Mouse (Mus musculus): ENCODE measurements around the gene Enoph1. TPM values are rescaled to one million over a fixed set of nuclear protein-coding genes. Genes with fewer than 3 reads are reported as not detected.

Gene Enoph1
- total and polyA plus RNA-seq, 2 experiments from 2014 or later: 50.0 to 55.0 TPM

DNA sequence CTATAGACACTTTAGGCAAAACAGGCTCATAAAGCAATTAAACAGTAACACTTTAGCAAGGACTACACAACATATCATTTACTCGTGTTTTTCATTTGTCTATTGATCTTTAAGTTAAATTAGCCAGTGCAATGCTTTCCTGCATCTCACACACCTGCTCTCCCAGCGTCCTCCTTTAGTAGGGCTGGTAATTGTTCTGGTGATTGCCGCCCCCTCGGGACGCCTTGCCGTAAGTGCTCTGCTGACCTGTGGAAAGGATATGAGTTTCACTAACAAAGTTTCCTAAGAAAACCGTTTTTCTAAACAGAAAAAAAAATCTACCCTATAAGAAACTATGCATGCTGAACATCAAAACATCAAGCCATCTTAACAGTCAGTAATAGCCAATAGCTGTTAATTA lies 3.8 kb upstream of the Enoph1 start:
- no peak for DNase-seq (ENCODE audit: low spot score)
- Histone ChIP-seq H3K9me3 (ENCODE audit: low read length) (no peaks in the 10 kb centered on the region), H3K27me3 (ENCODE audit: insufficient read depth, low read length) (no peaks in the 10 kb centered on the region), H3K4me3 (ENCODE audit: low read depth, low read length) (peak overlapping the region; percentile 62; the same call in 1 of the 2 replicates), H3K36me3 (ENCODE audit: insufficient read depth, low read length) (peaks cover 9% of the 10 kb centered on the region), H3K27ac (ENCODE audit: low read depth, low read length) (no peak overlapping the region), H3K4me1 (ENCODE audit: insufficient read depth, low read length) (0 out of 2 replicates have a peak, but pooled peaks cover 4% of the 10 kb centered on the region), H3K4me2 (ENCODE audit: low read depth, low read length, poor library complexity, severe bottlenecking) (peak overlapping the region; percentile 81), H3K9ac (replicated peaks; ENCODE audit: low read length, poor library complexity, severe bottlenecking) (no peak overlapping the region)
- WGBS: 47% methylated on average over 7 of the region's 7 CpGs
- peak; percentile 24 for TF ChIP-seq CTCF (IDR thresholded peaks at IDR 0.05)
- no peak for ATAC-seq (ENCODE audit: low FRiP score)

- peaks cover 9% of the 10 kb centered on the region for H3K36me3 ChIP-seq (ENCODE audit: insufficient read depth, low read length)
- H3K27ac ChIP-seq (ENCODE audit: low read depth, low read length): no peak overlapping the region
- ATAC-seq (ENCODE audit: low FRiP score): no peak
- DNase-seq (ENCODE audit: low spot score): no peak
- no peaks in the 10 kb centered on the region for H3K9me3 ChIP-seq (ENCODE audit: low read length)
- 0 out of 2 replicates have a peak overlapping the region, but pooled peaks have one; percentile 9 for H3K9ac ChIP-seq (replicated peaks; ENCODE audit: low read length, poor library complexity, severe bottlenecking)
- WGBS: 15% methylated on average over 7 of the region's 7 CpGs
- H3K27me3 ChIP-seq (ENCODE audit: insufficient read depth, low read length): no peaks in the 10 kb centered on the region
- peak overlapping the region; percentile 81 for H3K4me2 ChIP-seq (ENCODE audit: low read depth, low read length, poor library complexity, severe bottlenecking)
- H3K4me1 ChIP-seq (ENCODE audit: insufficient read depth, low read length): 0 out of 2 replicates have a peak, but pooled peaks cover 4% of the 10 kb centered on the region
- peak overlapping the region; percentile 62 for H3K4me3 ChIP-seq (ENCODE audit: low read depth, low read length)
- TF ChIP-seq CTCF (IDR thresholded peaks at IDR 0.05): no peak
Observed at GRCm38 (mm10) chr5:100036681-100037080, 3.1 kb upstream of the Enoph1 start.

DNA sequence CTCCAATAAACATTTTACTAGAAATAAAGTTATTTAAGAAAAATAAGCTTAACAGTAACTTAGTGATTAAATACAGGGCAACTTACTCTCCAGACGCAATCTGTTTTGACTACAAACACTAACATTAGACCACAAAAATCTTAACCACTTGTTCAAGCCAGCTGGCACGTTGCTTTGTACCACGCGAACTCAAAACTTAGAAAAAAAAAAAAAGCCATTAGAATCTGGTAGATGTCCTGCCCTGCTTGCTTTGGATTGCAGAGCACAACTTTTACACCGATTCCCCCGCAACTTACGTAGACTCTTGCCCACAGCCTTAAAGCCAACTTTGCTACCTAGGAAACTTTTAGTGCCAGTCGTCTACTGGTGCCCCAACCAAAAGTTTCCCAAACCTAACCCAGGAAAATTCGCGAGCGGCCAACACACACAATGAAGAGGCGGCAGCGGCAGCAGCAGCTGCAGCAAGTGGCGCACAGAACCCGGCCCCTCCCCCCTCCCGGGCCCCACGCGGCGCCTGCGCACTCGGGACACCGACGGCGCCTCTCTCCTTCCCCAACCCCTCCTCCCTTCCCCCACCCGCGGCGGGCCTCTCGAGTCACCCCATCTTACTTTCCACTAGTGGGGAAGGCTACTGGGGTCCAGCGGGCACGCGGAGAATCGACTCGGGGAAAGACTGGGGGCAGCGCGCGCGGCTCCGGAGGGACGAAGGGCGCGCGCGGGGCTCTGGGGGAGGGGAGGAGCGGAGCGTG lies 1.6 kb upstream of the Enoph1 start:
- H3K4me1 ChIP-seq (ENCODE audit: insufficient read depth, low read length): peaks cover 8% of the 10 kb centered on the region; the same call in 1 of the 2 replicates
- H3K4me3 ChIP-seq (ENCODE audit: low read depth, low read length): peak overlapping the region; percentile 62
- WGBS: under 1% methylated on average over 29 of the region's 45 CpGs
- peak; percentile 26 for ATAC-seq (ENCODE audit: low FRiP score)
- peak overlapping the region; percentile 81 for H3K4me2 ChIP-seq (ENCODE audit: low read depth, low read length, poor library complexity, severe bottlenecking)
- H3K27me3 ChIP-seq (ENCODE audit: insufficient read depth, low read length): no peaks in the 10 kb centered on the region
- H3K27ac ChIP-seq (ENCODE audit: low read depth, low read length): peak overlapping the region; percentile 100
- no peaks in the 10 kb centered on the region for H3K9me3 ChIP-seq (ENCODE audit: low read length)
- peak; percentile 85 for DNase-seq (ENCODE audit: low spot score)
- no peak for TF ChIP-seq CTCF (IDR thresholded peaks at IDR 0.05)
- peak overlapping the region; percentile 88 for H3K9ac ChIP-seq (replicated peaks; ENCODE audit: low read length, poor library complexity, severe bottlenecking)
- peaks cover 4% of the 10 kb centered on the region for H3K36me3 ChIP-seq (ENCODE audit: insufficient read depth, low read length)

GRCm38 (mm10) chr5:100038714-100039601 lies 827 bp upstream of the Enoph1 start:
- no peaks in the 10 kb centered on the region for H3K27me3 ChIP-seq (ENCODE audit: insufficient read depth, low read length)
- H3K4me3 ChIP-seq (ENCODE audit: low read depth, low read length): peak overlapping the region; percentile 62
- peaks cover 2% of the 10 kb centered on the region for H3K36me3 ChIP-seq (ENCODE audit: insufficient read depth, low read length)
- WGBS: under 1% methylated on average over 80 of the region's 113 CpGs
- H3K9ac ChIP-seq (replicated peaks; ENCODE audit: low read length, poor library complexity, severe bottlenecking): peak overlapping the region; percentile 91
- peaks cover 8% of the 10 kb centered on the region; the same call in 1 of the 2 replicates for H3K4me1 ChIP-seq (ENCODE audit: insufficient read depth, low read length)
- peak overlapping the region; percentile 81 for H3K4me2 ChIP-seq (ENCODE audit: low read depth, low read length, poor library complexity, severe bottlenecking)
- peak; percentile 93 for TF ChIP-seq CTCF (IDR thresholded peaks at IDR 0.05)
- peak overlapping the region; percentile 100 for H3K27ac ChIP-seq (ENCODE audit: low read depth, low read length)
- H3K9me3 ChIP-seq (ENCODE audit: low read length): no peaks in the 10 kb centered on the region
- DNase-seq (ENCODE audit: low spot score) (peak; percentile 94), ATAC-seq (ENCODE audit: low FRiP score) (peak; percentile 83)

- Histone ChIP-seq H3K36me3 (ENCODE audit: insufficient read depth, low read length) (no peaks in the 10 kb centered on the region; the same call in 1 of the 2 replicates), H3K4me1 (ENCODE audit: insufficient read depth, low read length) (peaks cover 8% of the 10 kb centered on the region; the same call in 1 of the 2 replicates), H3K27ac (ENCODE audit: low read depth, low read length) (peak overlapping the region; percentile 100), H3K4me2 (ENCODE audit: low read depth, low read length, poor library complexity, severe bottlenecking) (peak overlapping the region; percentile 70), H3K4me3 (ENCODE audit: low read depth, low read length) (peak overlapping the region; percentile 62), H3K9me3 (ENCODE audit: low read length) (no peaks in the 10 kb centered on the region), H3K9ac (replicated peaks; ENCODE audit: low read length, poor library complexity, severe bottlenecking) (peak overlapping the region; percentile 91), H3K27me3 (ENCODE audit: insufficient read depth, low read length) (no peaks in the 10 kb centered on the region)
- ATAC-seq (ENCODE audit: low FRiP score) (no peak), DNase-seq (ENCODE audit: low spot score) (no peak)
- WGBS: 2% methylated on average over 19 of the region's 19 CpGs
- no peak for TF ChIP-seq CTCF (IDR thresholded peaks at IDR 0.05)
Observed at GRCm38 (mm10) chr5:100040281-100040784, 548 bp downstream of the Enoph1 start.

Data from midbrain, postnatal 0 days (tissue).